Mouse (Mus musculus): Measurements from ENCODE around the gene Zp3.

Zp3 gene

DNA sequence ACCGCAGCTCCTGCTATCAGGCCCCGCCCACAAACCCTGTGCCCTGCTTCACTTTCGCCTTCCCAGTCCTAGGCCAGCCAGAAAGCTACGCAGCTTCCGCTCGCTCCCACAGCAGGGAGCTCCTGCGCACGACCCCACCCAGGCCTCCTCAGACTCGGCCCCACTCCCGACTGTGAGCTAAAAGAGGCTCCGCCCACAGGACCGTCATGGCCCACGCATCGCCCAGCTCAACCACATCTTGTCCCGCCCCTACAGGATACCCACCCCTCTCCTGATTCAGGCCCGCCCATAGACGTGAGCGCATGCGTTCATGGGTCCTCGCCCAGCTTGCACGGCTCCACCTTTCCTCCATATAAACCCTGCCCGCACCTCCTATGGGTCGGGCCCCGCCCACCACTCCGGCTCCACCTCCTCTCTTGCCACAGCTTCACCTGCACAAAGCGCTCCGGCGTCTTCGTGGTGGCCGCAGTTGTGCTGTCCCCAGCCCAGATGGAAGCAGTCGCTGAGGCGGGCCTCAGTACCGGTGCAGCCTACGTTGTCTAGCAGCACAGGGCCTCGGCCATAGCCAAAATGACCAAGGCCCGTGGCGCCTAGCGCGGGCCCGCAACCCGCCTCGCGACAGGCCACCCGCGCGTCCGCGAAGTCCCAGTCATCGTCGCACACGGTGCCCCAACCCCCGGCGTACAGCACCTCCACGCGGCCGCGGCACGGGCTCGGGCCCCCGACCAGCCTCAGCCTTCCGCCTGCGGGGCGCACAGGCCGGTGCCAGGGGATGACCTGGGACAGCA is 17.2 kb upstream of the Zp3 start:
- peak; percentile 100 for DNase-seq

DNA sequence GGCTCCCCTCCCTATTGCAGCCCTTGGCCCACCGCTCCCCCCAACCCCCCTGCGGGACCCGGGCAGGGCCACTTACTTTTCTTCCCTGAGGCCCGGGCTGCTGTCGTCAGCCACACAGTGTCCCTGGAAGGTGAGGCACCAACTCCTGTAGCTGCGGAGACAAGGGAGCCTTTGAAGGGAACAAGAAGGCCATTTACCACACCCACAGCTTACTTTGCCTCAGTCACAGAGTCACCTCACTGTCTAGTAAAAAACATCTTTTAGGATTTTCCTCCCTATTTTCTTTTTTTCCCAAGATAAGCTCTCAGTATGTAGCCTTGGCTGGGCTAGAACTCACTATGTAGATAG is 16.6 kb upstream of the Zp3 start:
- DNase-seq: no peak

DNA sequence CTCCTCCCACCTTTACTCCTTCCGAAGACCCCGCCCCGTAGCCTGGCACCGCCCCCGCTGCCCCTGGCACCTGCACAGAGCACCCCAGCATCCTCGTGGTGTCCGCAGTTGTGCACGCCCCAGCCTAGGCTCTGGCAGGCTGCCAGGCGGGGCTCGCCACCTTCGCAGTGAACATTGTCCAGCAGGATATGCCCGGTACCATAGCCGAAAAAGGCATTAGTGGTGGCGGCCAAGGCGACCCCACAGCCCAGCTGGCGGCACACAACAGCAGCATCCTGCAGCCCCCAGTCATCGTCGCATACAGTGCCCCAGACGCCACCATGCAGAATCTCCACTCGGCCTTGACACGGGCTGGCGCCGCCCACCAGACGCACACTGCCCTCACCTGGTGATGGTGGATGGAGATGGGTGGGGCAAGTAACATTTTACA is 14.4 kb upstream of the Zp3 start:
- DNase-seq: peak; percentile 45 to 58

- DNase-seq: no peak
Measured at GRCm38 (mm10) chr5:135966866-135967265, 13.0 kb upstream of the Zp3 start.

- peak in 1 of 2 experiments; percentile 47 for DNase-seq
Measured at GRCm38 (mm10) chr5:135968781-135969180, 11.1 kb upstream of the Zp3 start.

- no peak for DNase-seq
Measured at GRCm38 (mm10) chr5:135970247-135970646, 9.7 kb upstream of the Zp3 start.

- DNase-seq: no peak
Measured at GRCm38 (mm10) chr5:135971876-135972275, 8.0 kb upstream of the Zp3 start.

- no peak for DNase-seq
Measured at GRCm38 (mm10) chr5:135974365-135974764, 5.5 kb upstream of the Zp3 start, which contains the start of gene Ssc4d. TSS of gene Ssc4d (minus strand) at chr5:135974531.

- DNase-seq: no peak
Measured at GRCm38 (mm10) chr5:135975893-135976668, 3.8 kb upstream of the Zp3 start.

- DNase-seq: no peak
Measured at GRCm38 (mm10) chr5:135979381-135979780, 518 bp upstream of the Zp3 start.

DNA sequence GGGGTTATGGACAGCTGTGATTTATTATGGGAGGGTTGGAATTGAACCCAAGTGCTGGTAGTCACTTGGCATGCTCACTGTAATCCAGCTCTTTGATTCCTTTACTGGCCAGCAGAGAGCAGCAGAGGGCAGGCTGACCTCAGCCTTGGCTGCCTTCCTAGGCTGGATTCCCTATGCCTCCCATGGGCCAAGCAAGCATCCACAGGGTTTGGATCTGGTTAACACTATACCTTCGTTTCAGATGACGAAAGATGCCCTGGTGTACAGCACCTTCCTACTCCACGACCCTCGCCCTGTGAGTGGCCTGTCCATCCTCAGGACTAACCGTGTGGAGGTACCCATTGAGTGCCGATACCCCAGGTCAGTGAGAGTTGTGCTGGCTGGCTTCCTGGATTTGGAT is 2.5 kb downstream of the Zp3 start:
- DNase-seq: peak; percentile 45 to 60

- no peak for DNase-seq
Measured at GRCm38 (mm10) chr5:135984546-135985044, 4.7 kb downstream of the Zp3 start.

GRCm38 (mm10) chr5:135987248-135987647 is 7.3 kb downstream of the Zp3 start:
- no peak for DNase-seq

GRCm38 (mm10) chr5:135990601-135991000 is 10.7 kb downstream of the Zp3 start:
- no peak for DNase-seq

- DNase-seq: no peak
Measured at GRCm38 (mm10) chr5:135993381-135993965, 13.6 kb downstream of the Zp3 start.

- DNase-seq: no peak
Measured at GRCm38 (mm10) chr5:135994335-135994724, 14.4 kb downstream of the Zp3 start.

- DNase-seq: peak; percentile 90 to 92
Measured at GRCm38 (mm10) chr5:135994725-135995687, 15.1 kb downstream of the Zp3 start, which contains the start of gene Dtx2. TSS of gene Dtx2 (plus strand) at chr5:135994800.

DNA sequence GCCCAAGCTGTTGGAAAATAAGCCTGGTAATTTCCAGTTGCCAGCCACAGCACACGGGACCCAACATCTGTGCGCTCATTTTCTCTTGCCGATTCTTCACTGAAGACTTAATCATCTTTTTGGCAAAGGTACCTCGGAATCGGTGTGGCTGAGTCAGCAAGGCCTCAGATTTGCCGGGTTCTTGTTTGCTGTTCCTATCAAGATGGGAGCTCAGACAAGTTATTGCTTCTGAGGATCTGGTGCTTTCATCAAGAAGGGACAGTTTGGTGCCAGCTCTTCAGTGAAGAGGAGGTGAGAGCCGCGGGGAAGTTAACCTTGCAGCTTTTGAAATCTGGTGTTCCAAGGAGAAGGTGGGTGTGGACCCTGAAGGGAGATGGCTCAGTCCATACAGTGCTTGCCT is 16.3 kb downstream of the Zp3 start:
- no peak for DNase-seq

GRCm38 (mm10) chr5:136001222-136001621 is 21.3 kb downstream of the Zp3 start:
- DNase-seq: no peak

DNA sequence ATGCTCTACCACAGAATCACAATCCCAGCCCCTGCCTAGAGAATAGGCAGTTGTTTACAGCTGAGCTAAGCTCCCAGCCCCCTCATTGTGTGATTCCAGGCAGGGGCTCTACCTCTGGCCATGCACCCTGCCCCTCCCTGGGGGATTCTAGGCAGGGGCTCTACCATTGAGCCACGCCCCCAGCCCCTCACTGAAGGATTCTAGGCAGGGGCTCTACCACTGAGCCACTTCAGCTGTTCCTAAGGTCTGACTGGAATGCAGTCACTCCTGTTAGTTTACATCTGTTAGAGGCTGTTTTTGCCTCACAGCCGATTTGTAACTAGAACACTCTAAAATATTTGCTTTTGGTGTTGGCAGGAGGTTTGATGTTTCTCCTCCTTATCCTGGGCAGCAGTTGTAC is 22.4 kb downstream of the Zp3 start:
- DNase-seq: peak in 1 of 2 experiments; percentile 46

- DNase-seq: no peak
Measured at GRCm38 (mm10) chr5:136002751-136003151, 22.9 kb downstream of the Zp3 start.

DNA sequence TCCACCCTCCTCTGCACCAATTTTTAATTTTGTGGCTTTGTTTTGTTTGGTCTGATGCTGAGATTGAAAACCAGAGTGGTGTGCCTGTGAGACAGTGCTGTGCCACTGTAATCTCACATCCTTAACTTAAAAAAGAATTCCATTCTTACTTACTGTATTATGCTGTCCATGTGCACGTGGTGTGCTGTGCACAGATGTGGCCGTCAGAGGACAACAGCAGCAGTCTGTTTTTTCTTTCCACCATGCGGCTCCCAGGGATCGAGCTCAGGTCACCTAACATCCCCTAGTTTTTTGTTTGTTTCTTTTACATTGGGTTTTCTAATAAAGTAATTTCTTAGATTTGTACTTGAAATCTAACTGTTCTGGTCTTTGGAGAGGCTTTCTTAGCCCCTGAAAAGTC is 24.6 kb downstream of the Zp3 start:
- DNase-seq: no peak
